Mouse (Mus musculus): ENCODE measurements at regions not wholly inside any gene's neighbourhood (a gene's known extent, or its start where the extent isn't known, plus 50 kb on each side); places are given as distances from the start of the nearest gene placed in this dataset.

DNA sequence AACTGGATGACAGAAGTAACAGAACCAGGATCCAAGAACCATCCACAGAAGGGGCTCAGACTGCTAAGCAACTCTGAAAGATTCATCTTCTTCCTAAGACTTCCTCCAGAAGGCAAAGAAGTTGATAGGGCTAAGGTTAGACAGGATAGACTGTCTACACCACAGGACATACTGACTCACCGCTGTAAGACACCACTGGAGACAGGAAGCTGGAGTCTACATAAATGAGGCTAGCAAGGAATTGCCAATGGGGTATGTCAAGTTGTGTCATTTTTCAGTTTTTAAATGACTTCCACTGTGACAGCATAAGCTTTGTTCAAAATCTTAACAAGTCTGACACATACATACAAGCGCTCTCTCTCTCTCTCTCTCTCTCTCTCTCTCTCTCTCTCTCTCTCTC is 645.4 kb upstream of the Gm10131 start:
- Histone ChIP-seq H3K4me1 (ENCODE audit: control insufficient read depth, insufficient read depth, low read length) (no peaks in the 10 kb centered on the region), H3K4me3 (ENCODE audit: control insufficient read depth, low read depth, low read length) (no peak overlapping the region), H3K27ac (ENCODE audit: control insufficient read depth, insufficient read depth, low read depth, low read length) (no peak overlapping the region), H3K36me3 (ENCODE audit: control insufficient read depth, insufficient read depth, low read length) (no peaks in the 10 kb centered on the region), H3K27me3 (ENCODE audit: control insufficient read depth, insufficient read depth, low read length) (no peaks in the 10 kb centered on the region)
- TF ChIP-seq POLR2A (IDR thresholded peaks at IDR 0.05; ENCODE audit: control insufficient read depth, low read depth, low read length): no peak
- TF ChIP-seq CTCF (IDR thresholded peaks at IDR 0.05; ENCODE audit: control insufficient read depth, insufficient read depth, insufficient replicate concordance, low read depth, low read length): no peak

DNA sequence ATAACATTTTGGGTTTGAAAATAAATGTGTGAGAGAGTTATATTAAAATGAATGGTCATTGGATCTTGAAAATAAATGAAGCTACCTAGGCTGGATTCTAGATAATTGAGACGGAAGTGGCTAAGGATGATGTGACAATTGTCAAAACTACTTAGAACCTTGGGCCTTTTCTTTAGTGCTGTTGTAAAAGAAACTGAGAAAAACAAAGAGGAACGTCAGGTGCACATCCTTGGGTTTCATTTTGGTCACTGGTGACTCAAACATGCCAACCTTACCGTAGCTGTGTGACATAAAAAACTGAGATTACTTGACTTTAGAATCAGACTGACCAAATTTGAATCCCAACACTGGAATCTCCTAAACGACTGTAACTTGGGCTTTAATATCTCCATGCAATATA is 644.6 kb upstream of the Gm10131 start:
- Histone ChIP-seq H3K4me1 (ENCODE audit: control insufficient read depth, insufficient read depth, low read length) (no peaks in the 10 kb centered on the region), H3K4me3 (ENCODE audit: control insufficient read depth, low read depth, low read length) (no peak overlapping the region), H3K27ac (ENCODE audit: control insufficient read depth, insufficient read depth, low read depth, low read length) (no peak overlapping the region), H3K27me3 (ENCODE audit: control insufficient read depth, insufficient read depth, low read length) (no peaks in the 10 kb centered on the region), H3K36me3 (ENCODE audit: control insufficient read depth, insufficient read depth, low read length) (no peaks in the 10 kb centered on the region)
- TF ChIP-seq POLR2A (IDR thresholded peaks at IDR 0.05; ENCODE audit: control insufficient read depth, low read depth, low read length) (no peak), CTCF (IDR thresholded peaks at IDR 0.05; ENCODE audit: control insufficient read depth, insufficient read depth, insufficient replicate concordance, low read depth, low read length) (no peak)

DNA sequence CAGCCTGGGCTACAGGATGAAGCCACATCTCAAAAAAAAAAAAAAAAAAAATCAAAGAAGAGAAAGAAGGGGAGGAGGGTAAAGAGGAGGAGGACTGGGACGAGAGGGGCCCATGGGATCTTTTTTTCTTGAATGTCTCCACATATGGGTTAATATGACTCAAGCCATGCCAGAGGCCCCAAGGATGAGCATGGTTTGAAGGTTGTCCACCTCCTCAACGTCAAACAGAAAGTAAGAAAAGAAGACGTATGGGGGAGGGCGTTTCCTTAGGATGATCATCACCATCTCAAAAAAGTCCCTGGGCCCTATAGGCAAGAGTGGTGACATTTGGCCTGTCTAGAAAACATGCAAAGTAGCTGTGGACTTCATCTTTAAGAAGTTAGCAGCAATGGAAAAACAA is 643.9 kb upstream of the Gm10131 start:
- H3K27me3 ChIP-seq (ENCODE audit: control insufficient read depth, insufficient read depth, low read length): no peaks in the 10 kb centered on the region
- H3K27ac ChIP-seq (ENCODE audit: control insufficient read depth, insufficient read depth, low read depth, low read length): no peak overlapping the region
- H3K4me3 ChIP-seq (ENCODE audit: control insufficient read depth, low read depth, low read length): no peak overlapping the region
- no peak for TF ChIP-seq CTCF (IDR thresholded peaks at IDR 0.05; ENCODE audit: control insufficient read depth, insufficient read depth, insufficient replicate concordance, low read depth, low read length)
- TF ChIP-seq POLR2A (IDR thresholded peaks at IDR 0.05; ENCODE audit: control insufficient read depth, low read depth, low read length): no peak
- H3K4me1 ChIP-seq (ENCODE audit: control insufficient read depth, insufficient read depth, low read length): no peaks in the 10 kb centered on the region
- H3K36me3 ChIP-seq (ENCODE audit: control insufficient read depth, insufficient read depth, low read length): no peaks in the 10 kb centered on the region

DNA sequence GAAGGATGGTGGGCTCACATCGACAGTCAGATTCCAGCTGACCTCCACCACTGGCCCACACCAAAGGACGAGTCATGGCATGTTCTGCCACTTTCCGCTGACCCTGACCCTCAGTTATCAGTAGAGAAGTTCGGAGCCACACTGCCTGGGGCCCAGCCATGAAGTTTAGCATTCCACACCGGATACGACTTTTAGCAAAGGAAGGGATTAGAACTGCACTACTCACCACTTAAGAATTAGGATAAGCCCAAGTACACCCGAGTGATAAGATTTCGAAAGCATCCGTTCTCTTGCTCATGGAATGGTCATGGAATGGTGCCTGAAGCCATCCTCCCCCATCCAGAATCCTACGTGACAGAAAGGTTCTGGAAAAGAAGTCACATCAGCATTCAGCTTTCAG is 641.5 kb upstream of the Gm10131 start:
- TF ChIP-seq POLR2A (IDR thresholded peaks at IDR 0.05; ENCODE audit: control insufficient read depth, low read depth, low read length) (no peak), CTCF (IDR thresholded peaks at IDR 0.05; ENCODE audit: control insufficient read depth, insufficient read depth, insufficient replicate concordance, low read depth, low read length) (no peak)
- H3K27ac ChIP-seq (ENCODE audit: control insufficient read depth, insufficient read depth, low read depth, low read length): no peak overlapping the region
- H3K4me1 ChIP-seq (ENCODE audit: control insufficient read depth, insufficient read depth, low read length): no peaks in the 10 kb centered on the region; the same call in 1 of the 2 replicates
- H3K36me3 ChIP-seq (ENCODE audit: control insufficient read depth, insufficient read depth, low read length): no peaks in the 10 kb centered on the region
- no peak overlapping the region for H3K4me3 ChIP-seq (ENCODE audit: control insufficient read depth, low read depth, low read length)
- H3K27me3 ChIP-seq (ENCODE audit: control insufficient read depth, insufficient read depth, low read length): no peaks in the 10 kb centered on the region

DNA sequence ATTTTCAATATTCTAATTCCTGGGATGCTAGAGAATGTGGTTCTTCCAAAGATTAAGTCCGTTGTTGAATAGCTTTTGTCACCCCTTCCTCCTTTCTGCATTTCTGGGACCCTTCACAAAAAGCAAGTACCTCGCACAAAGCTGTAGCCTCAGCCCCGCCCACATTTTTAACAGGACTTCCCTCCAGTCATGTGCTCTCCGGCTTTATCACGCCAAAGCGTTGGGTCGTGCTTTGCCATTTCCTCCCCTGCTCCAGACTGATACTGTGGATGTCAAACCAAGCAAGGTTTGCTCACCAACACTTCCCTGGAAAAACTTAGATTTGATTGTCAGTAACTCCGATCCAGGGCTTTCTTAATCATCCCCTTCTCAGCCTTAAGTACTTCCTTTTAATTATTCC is 637.0 kb upstream of the Gm10131 start:
- Histone ChIP-seq H3K4me1 (ENCODE audit: control insufficient read depth, insufficient read depth, low read length) (no peaks in the 10 kb centered on the region; the same call in 1 of the 2 replicates), H3K4me3 (ENCODE audit: control insufficient read depth, low read depth, low read length) (no peak overlapping the region), H3K27me3 (ENCODE audit: control insufficient read depth, insufficient read depth, low read length) (no peaks in the 10 kb centered on the region), H3K36me3 (ENCODE audit: control insufficient read depth, insufficient read depth, low read length) (no peaks in the 10 kb centered on the region), H3K27ac (ENCODE audit: control insufficient read depth, insufficient read depth, low read depth, low read length) (no peak overlapping the region)
- TF ChIP-seq CTCF (IDR thresholded peaks at IDR 0.05; ENCODE audit: control insufficient read depth, insufficient read depth, insufficient replicate concordance, low read depth, low read length): no peak
- TF ChIP-seq POLR2A (IDR thresholded peaks at IDR 0.05; ENCODE audit: control insufficient read depth, low read depth, low read length): no peak

DNA sequence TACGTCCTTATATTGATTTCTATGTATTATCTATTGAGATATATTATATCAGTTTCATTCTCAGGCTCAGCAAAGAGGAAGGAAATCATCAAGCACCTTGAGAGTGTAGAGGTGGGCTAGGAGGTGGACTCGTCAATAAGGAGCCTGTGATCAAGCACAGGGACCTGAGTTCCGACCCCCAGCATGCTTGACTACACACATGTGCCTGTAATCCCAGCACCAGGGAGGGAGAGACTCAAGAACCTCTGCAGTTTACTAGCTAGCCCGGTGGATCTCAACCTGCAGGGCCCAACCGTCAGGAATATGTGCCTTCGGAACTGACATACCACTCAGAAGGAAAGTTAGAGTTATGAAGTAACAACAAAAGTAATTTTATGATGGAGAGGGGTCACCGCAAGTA is 634.2 kb upstream of the Gm10131 start:
- H3K36me3 ChIP-seq (ENCODE audit: control insufficient read depth, insufficient read depth, low read length): no peaks in the 10 kb centered on the region
- TF ChIP-seq CTCF (IDR thresholded peaks at IDR 0.05; ENCODE audit: control insufficient read depth, insufficient read depth, insufficient replicate concordance, low read depth, low read length) (no peak), POLR2A (IDR thresholded peaks at IDR 0.05; ENCODE audit: control insufficient read depth, low read depth, low read length) (no peak)
- no peaks in the 10 kb centered on the region for H3K27me3 ChIP-seq (ENCODE audit: control insufficient read depth, insufficient read depth, low read length)
- no peaks in the 10 kb centered on the region; the same call in 1 of the 2 replicates for H3K4me1 ChIP-seq (ENCODE audit: control insufficient read depth, insufficient read depth, low read length)
- no peak overlapping the region for H3K4me3 ChIP-seq (ENCODE audit: control insufficient read depth, low read depth, low read length)
- H3K27ac ChIP-seq (ENCODE audit: control insufficient read depth, insufficient read depth, low read depth, low read length): no peak overlapping the region

DNA sequence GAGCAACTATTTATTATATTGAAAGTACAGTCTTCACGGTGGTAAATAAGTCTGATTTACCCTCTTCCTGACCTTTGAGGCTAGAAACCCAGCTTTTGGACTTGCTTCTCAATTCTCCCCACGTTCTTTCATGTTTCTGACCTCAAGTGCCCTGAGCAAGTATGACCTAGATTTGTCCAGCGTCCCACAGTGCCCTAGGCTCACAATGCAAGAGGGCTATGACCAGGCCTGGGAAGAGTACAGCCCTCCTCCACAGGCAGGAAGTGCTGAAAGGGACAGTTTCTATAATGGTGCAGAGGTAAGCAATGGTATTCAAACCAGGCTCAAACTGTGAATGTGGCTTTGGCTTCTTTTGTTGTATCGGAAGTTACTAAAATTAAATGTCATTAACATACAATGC is 633.1 kb upstream of the Gm10131 start:
- Histone ChIP-seq H3K4me3 (ENCODE audit: control insufficient read depth, low read depth, low read length) (no peak overlapping the region), H3K27me3 (ENCODE audit: control insufficient read depth, insufficient read depth, low read length) (no peaks in the 10 kb centered on the region), H3K36me3 (ENCODE audit: control insufficient read depth, insufficient read depth, low read length) (no peaks in the 10 kb centered on the region), H3K27ac (ENCODE audit: control insufficient read depth, insufficient read depth, low read depth, low read length) (no peak overlapping the region), H3K4me1 (ENCODE audit: control insufficient read depth, insufficient read depth, low read length) (no peaks in the 10 kb centered on the region; the same call in 1 of the 2 replicates)
- TF ChIP-seq POLR2A (IDR thresholded peaks at IDR 0.05; ENCODE audit: control insufficient read depth, low read depth, low read length): no peak

DNA sequence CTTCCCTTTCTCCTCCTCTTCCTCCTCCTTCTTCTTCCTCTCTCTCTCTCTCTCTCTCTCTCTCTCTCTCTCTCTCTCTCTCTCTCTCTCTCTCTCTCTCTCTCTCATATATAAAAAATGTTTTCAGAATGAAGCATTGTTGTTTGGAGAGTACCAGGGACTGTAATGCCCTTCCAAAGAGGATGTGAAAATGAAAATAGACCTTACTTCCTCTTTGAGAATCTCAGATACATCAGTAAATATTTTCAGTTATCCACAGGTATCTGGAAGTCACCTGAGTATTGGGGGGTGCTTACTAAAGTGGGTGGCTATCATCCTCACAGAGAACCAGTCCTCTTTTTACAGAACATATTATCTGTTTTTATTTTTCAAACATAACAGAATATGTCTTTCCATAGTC is 632.6 kb upstream of the Gm10131 start:
- Histone ChIP-seq H3K4me3 (ENCODE audit: control insufficient read depth, low read depth, low read length) (no peak overlapping the region), H3K36me3 (ENCODE audit: control insufficient read depth, insufficient read depth, low read length) (no peaks in the 10 kb centered on the region), H3K4me1 (ENCODE audit: control insufficient read depth, insufficient read depth, low read length) (no peaks in the 10 kb centered on the region; the same call in 1 of the 2 replicates), H3K27ac (ENCODE audit: control insufficient read depth, insufficient read depth, low read depth, low read length) (no peak overlapping the region), H3K27me3 (ENCODE audit: control insufficient read depth, insufficient read depth, low read length) (no peaks in the 10 kb centered on the region)
- TF ChIP-seq POLR2A (IDR thresholded peaks at IDR 0.05; ENCODE audit: control insufficient read depth, low read depth, low read length) (no peak), CTCF (IDR thresholded peaks at IDR 0.05; ENCODE audit: control insufficient read depth, insufficient read depth, insufficient replicate concordance, low read depth, low read length) (no peak)

Data from testis, adult 2 months (tissue).